Comparison of ENCODE assay signal across 9 mouse cellular contexts in the genomic region with DNA sequence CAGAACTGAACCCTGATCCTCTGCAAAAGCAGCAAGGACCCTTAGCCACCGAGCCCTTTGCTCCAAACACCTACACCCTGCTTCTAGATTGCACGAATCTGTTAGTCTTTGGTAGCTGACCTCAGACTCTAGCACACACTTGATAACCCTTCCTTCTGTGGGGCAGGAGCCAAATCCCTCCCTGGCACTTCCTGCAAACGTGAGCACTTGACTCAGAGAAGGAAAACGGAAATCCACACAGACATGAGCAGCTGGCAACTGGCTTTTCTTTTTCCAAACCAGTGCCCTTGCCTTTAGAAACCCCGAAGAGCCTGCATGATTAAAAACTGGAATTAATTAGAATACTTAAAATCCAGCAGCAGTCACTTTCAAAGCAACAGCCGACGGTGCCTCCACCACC.
DNase-seq lines count a peak whose midpoint lies in the region; ATAC-seq lines count a peak whose summit lies in the region.
"Had no signal": no experiment of that assay in that cellular context is flagged by ENCODE, and none has a peak within 500 bp of the region (broad histone marks: within the 10 kb centered on the region; RNA-seq: fewer than 3 reads in every experiment).

No protein-coding gene starts in this region.

- peak; percentile 40 for DNase-seq in adrenal gland, postnatal 14 days
- no peak for DNase-seq in adrenal gland, adult 8-10 months
- peak; percentile 31 for DNase-seq in left cerebral cortex, postnatal 4 days
- no peak for DNase-seq in left cerebral cortex, adult 9 months (ENCODE audit: low spot score in 2 of 2)
- DNase-seq in kidney, postnatal 25 days, result peak; percentile 6 to 53
- peak; percentile 43 for DNase-seq in midbrain, embryonic 14.5 days
- DNase-seq in right cerebral cortex, postnatal 25 days, result no peak
- DNase-seq: thymus, postnatal 36 days had no signal

- 24% methylated on average over 7 of the region's 7 CpGs for WGBS in midbrain, embryonic 14.5 days

- H3K4me3 ChIP-seq in midbrain, embryonic 14.5 days (replicated peaks; ENCODE audit: low read depth, low read length), result no peak overlapping the region

- no peak for ATAC-seq in midbrain, embryonic 14.5 days (ENCODE audit: low FRiP score, low TSS enrichment)
- ATAC-seq in CD4-positive, CD25-positive, alpha-beta regulatory T cell, adult 4 months, result no peak

- H3K27ac ChIP-seq in midbrain, embryonic 14.5 days (replicated peaks; ENCODE audit: low read depth, low read length), result 0 out of 2 replicates have a peak overlapping the region, but pooled peaks have one; percentile 26

- intact Hi-C loops in left cerebral cortex, postnatal 4 days (cut with DNase I), result loop anchor here (10.0 kb wide), 3 partner anchors 183 to 1013 kb away; a partner anchor contains a TSS

- no peaks in the 10 kb centered on the region for H3K36me3 ChIP-seq in midbrain, embryonic 14.5 days (ENCODE audit: control insufficient read depth, insufficient read depth, low read length)

- 0 out of 2 replicates have a peak, but pooled peaks cover 7% of the 10 kb centered on the region for H3K4me1 ChIP-seq in midbrain, embryonic 14.5 days (ENCODE audit: control insufficient read depth, insufficient read depth, low read length)

- H3K27me3 ChIP-seq in midbrain, embryonic 14.5 days (ENCODE audit: control insufficient read depth, insufficient read depth, low read length), result no peaks in the 10 kb centered on the region

- H3K9me3 ChIP-seq in midbrain, embryonic 14.5 days (ENCODE audit: control insufficient read depth, low read length), result no peaks in the 10 kb centered on the region

- no peak overlapping the region for H3K4me2 ChIP-seq in midbrain, embryonic 14.5 days (ENCODE audit: low read length)

- H3K9ac ChIP-seq in midbrain, embryonic 14.5 days (replicated peaks; ENCODE audit: low read length), result no peak overlapping the region

Comparison
In these comparisons a context has a peak if more than half of its experiments do, and no peak if none do; other contexts are left out.
1. DNase-seq: peak in adrenal gland, postnatal 14 days (single experiment), left cerebral cortex, postnatal 4 days (single experiment), kidney, postnatal 25 days (2 of 2) and midbrain, embryonic 14.5 days (single experiment); none in adrenal gland, adult 8-10 months (single experiment), left cerebral cortex, adult 9 months (0 of 2) and right cerebral cortex, postnatal 25 days (single experiment).